Mouse (Mus musculus): ENCODE data around the gene Tmem132b. TPM values are rescaled to one million over a fixed set of nuclear protein-coding genes. Genes with fewer than 3 reads are reported as not detected.

Tmem132b gene
- polyA plus RNA-seq, 1 experiment from 2014 or later, result not detected

- 87% methylated on average over 2 of the region's 2 CpGs for WGBS
- peaks cover 39% of the 10 kb centered on the region for H3K27me3 ChIP-seq
- H3K9me3 ChIP-seq (replicated peaks), result no peaks in the 10 kb centered on the region
- no peak overlapping the region for H3K4me2 ChIP-seq
- no peak for ATAC-seq (replicated peaks; ENCODE audit: insufficient number of reproducible peaks, insufficient read depth, low FRiP score, low read depth)
- H3K36me3 ChIP-seq, result no peaks in the 10 kb centered on the region
- no peaks in the 10 kb centered on the region for H3K4me1 ChIP-seq (replicated peaks)
- no peak overlapping the region for H3K27ac ChIP-seq
- no peak overlapping the region for H3K9ac ChIP-seq
- no peak overlapping the region for H3K4me3 ChIP-seq
These were observed 13.5 kb downstream of the Tmem132b start for GRCm38 (mm10) chr5:125545090-125545489.

- no peaks in the 10 kb centered on the region for H3K4me1 ChIP-seq (replicated peaks)
- no peak overlapping the region for H3K4me3 ChIP-seq
- H3K36me3 ChIP-seq, result no peaks in the 10 kb centered on the region
- H3K9me3 ChIP-seq (replicated peaks), result no peaks in the 10 kb centered on the region
- H3K9ac ChIP-seq, result no peak overlapping the region
- no peak overlapping the region for H3K4me2 ChIP-seq
- WGBS, result 29% methylated on average over 13 of the region's 13 CpGs
- H3K27me3 ChIP-seq, result peaks cover 39% of the 10 kb centered on the region
- ATAC-seq (replicated peaks; ENCODE audit: insufficient number of reproducible peaks, insufficient read depth, low FRiP score, low read depth), result no peak
- H3K27ac ChIP-seq, result no peak overlapping the region
These were observed 14.7 kb downstream of the Tmem132b start for GRCm38 (mm10) chr5:125546293-125546692.

GRCm38 (mm10) chr5:125549750-125550489 is 18.3 kb downstream of the Tmem132b start:
- Histone ChIP-seq H3K4me1 (replicated peaks) (no peaks in the 10 kb centered on the region), H3K27me3 (peaks cover 37% of the 10 kb centered on the region), H3K27ac (no peak overlapping the region), H3K4me2 (no peak overlapping the region), H3K9me3 (replicated peaks) (no peaks in the 10 kb centered on the region), H3K4me3 (no peak overlapping the region), H3K36me3 (no peaks in the 10 kb centered on the region), H3K9ac (no peak overlapping the region)
- 21% methylated on average over 11 of the region's 11 CpGs for WGBS
- ATAC-seq (replicated peaks; ENCODE audit: insufficient number of reproducible peaks, insufficient read depth, low FRiP score, low read depth), result 0 out of 2 replicates have a peak, but pooled peaks have one; percentile 23

- no peaks in the 10 kb centered on the region for H3K27me3 ChIP-seq
- no peak overlapping the region for H3K4me2 ChIP-seq
- H3K9me3 ChIP-seq (replicated peaks), result no peaks in the 10 kb centered on the region
- WGBS, result 72% methylated on average over 5 of the region's 5 CpGs
- H3K27ac ChIP-seq, result no peak overlapping the region
- no peaks in the 10 kb centered on the region for H3K4me1 ChIP-seq (replicated peaks)
- no peaks in the 10 kb centered on the region for H3K36me3 ChIP-seq
- ATAC-seq (replicated peaks; ENCODE audit: insufficient number of reproducible peaks, insufficient read depth, low FRiP score, low read depth), result no peak
- H3K4me3 ChIP-seq, result no peak overlapping the region
- no peak overlapping the region for H3K9ac ChIP-seq
These were observed 24.2 kb downstream of the Tmem132b start for GRCm38 (mm10) chr5:125555732-125556131.

- Histone ChIP-seq H3K4me2 (no peak overlapping the region), H3K9me3 (replicated peaks) (no peaks in the 10 kb centered on the region), H3K27me3 (no peaks in the 10 kb centered on the region), H3K4me1 (replicated peaks) (no peaks in the 10 kb centered on the region), H3K36me3 (no peaks in the 10 kb centered on the region), H3K9ac (no peak overlapping the region), H3K27ac (no peak overlapping the region), H3K4me3 (no peak overlapping the region)
- 46% methylated on average over 6 of the region's 6 CpGs for whole genome bisulfite sequencing
- no peak for ATAC-seq (replicated peaks; ENCODE audit: insufficient number of reproducible peaks, insufficient read depth, low FRiP score, low read depth)
These were observed 31.9 kb downstream of the Tmem132b start for GRCm38 (mm10) chr5:125563492-125563891.

GRCm38 (mm10) chr5:125565725-125566124 is 34.2 kb downstream of the Tmem132b start:
- Histone ChIP-seq H3K9me3 (replicated peaks) (no peaks in the 10 kb centered on the region), H3K4me2 (no peak overlapping the region), H3K27me3 (no peaks in the 10 kb centered on the region), H3K27ac (no peak overlapping the region), H3K36me3 (no peaks in the 10 kb centered on the region), H3K4me1 (replicated peaks) (no peaks in the 10 kb centered on the region), H3K4me3 (no peak overlapping the region), H3K9ac (no peak overlapping the region)
- ATAC-seq (replicated peaks; ENCODE audit: insufficient number of reproducible peaks, insufficient read depth, low FRiP score, low read depth), result no peak
- WGBS, result 73% methylated on average over 11 of the region's 11 CpGs

GRCm38 (mm10) chr5:125568457-125568856 is 36.9 kb downstream of the Tmem132b start:
- Histone ChIP-seq H3K4me2 (no peak overlapping the region), H3K4me1 (replicated peaks) (no peaks in the 10 kb centered on the region), H3K27me3 (no peaks in the 10 kb centered on the region), H3K9ac (no peak overlapping the region), H3K9me3 (replicated peaks) (no peaks in the 10 kb centered on the region), H3K36me3 (no peaks in the 10 kb centered on the region), H3K4me3 (no peak overlapping the region), H3K27ac (no peak overlapping the region)
- ATAC-seq (replicated peaks; ENCODE audit: insufficient number of reproducible peaks, insufficient read depth, low FRiP score, low read depth), result no peak

- Histone ChIP-seq H3K4me3 (no peak overlapping the region), H3K9me3 (replicated peaks) (no peaks in the 10 kb centered on the region), H3K36me3 (no peaks in the 10 kb centered on the region), H3K4me2 (no peak overlapping the region), H3K9ac (no peak overlapping the region), H3K27me3 (no peaks in the 10 kb centered on the region), H3K4me1 (replicated peaks) (no peaks in the 10 kb centered on the region), H3K27ac (no peak overlapping the region)
- ATAC-seq (replicated peaks; ENCODE audit: insufficient number of reproducible peaks, insufficient read depth, low FRiP score, low read depth), result no peak
- 79% methylated on average over 5 of the region's 5 CpGs for WGBS
These were observed 40.4 kb downstream of the Tmem132b start for GRCm38 (mm10) chr5:125572011-125572410.

- no peak for ATAC-seq (replicated peaks; ENCODE audit: insufficient number of reproducible peaks, insufficient read depth, low FRiP score, low read depth)
- Histone ChIP-seq H3K4me3 (no peak overlapping the region), H3K9me3 (replicated peaks) (no peaks in the 10 kb centered on the region), H3K4me1 (replicated peaks) (no peaks in the 10 kb centered on the region), H3K36me3 (no peaks in the 10 kb centered on the region), H3K4me2 (no peak overlapping the region), H3K27me3 (no peaks in the 10 kb centered on the region), H3K27ac (no peak overlapping the region), H3K9ac (no peak overlapping the region)
- 17% methylated on average over 8 of the region's 8 CpGs for WGBS
These were observed 43.3 kb downstream of the Tmem132b start for GRCm38 (mm10) chr5:125574886-125575285.

- ATAC-seq (replicated peaks; ENCODE audit: insufficient number of reproducible peaks, insufficient read depth, low FRiP score, low read depth), result no peak
These were observed 44.3 kb downstream of the Tmem132b start for GRCm38 (mm10) chr5:125575866-125576265.

GRCm38 (mm10) chr5:125578661-125579060 is 47.1 kb downstream of the Tmem132b start:
- Histone ChIP-seq H3K4me1 (replicated peaks) (no peaks in the 10 kb centered on the region), H3K9me3 (replicated peaks) (no peaks in the 10 kb centered on the region), H3K27me3 (0 out of 2 replicates have a peak, but pooled peaks cover 4% of the 10 kb centered on the region), H3K9ac (no peak overlapping the region), H3K4me3 (no peak overlapping the region), H3K27ac (no peak overlapping the region), H3K36me3 (no peaks in the 10 kb centered on the region), H3K4me2 (no peak overlapping the region)
- 71% methylated on average over 13 of the region's 13 CpGs for WGBS
- no peak for ATAC-seq (replicated peaks; ENCODE audit: insufficient number of reproducible peaks, insufficient read depth, low FRiP score, low read depth)

More at GRCm38 (mm10) chr5:125575866-125576265, 44.3 kb downstream of the Tmem132b start:
- Histone ChIP-seq H3K36me3 (no peaks in the 10 kb centered on the region), H3K27me3 (no peaks in the 10 kb centered on the region), H3K9me3 (replicated peaks) (no peaks in the 10 kb centered on the region), H3K4me3 (no peak overlapping the region), H3K9ac (no peak overlapping the region), H3K4me1 (replicated peaks) (no peaks in the 10 kb centered on the region), H3K4me2 (no peak overlapping the region), H3K27ac (no peak overlapping the region)
- WGBS, result 78% methylated on average over 2 of the region's 2 CpGs

- WGBS, result 37% methylated on average over 4 of the region's 4 CpGs
- Histone ChIP-seq H3K4me3 (no peak overlapping the region), H3K27me3 (0 out of 2 replicates have a peak, but pooled peaks cover 4% of the 10 kb centered on the region), H3K4me1 (replicated peaks) (no peaks in the 10 kb centered on the region), H3K27ac (no peak overlapping the region), H3K9ac (no peak overlapping the region), H3K9me3 (replicated peaks) (no peaks in the 10 kb centered on the region), H3K4me2 (no peak overlapping the region), H3K36me3 (no peaks in the 10 kb centered on the region)
- no peak for ATAC-seq (replicated peaks; ENCODE audit: insufficient number of reproducible peaks, insufficient read depth, low FRiP score, low read depth)
These were observed 47.6 kb downstream of the Tmem132b start for GRCm38 (mm10) chr5:125579153-125579552.
